ENCODE assay signal across 7 mouse cellular contexts in the genomic region with DNA sequence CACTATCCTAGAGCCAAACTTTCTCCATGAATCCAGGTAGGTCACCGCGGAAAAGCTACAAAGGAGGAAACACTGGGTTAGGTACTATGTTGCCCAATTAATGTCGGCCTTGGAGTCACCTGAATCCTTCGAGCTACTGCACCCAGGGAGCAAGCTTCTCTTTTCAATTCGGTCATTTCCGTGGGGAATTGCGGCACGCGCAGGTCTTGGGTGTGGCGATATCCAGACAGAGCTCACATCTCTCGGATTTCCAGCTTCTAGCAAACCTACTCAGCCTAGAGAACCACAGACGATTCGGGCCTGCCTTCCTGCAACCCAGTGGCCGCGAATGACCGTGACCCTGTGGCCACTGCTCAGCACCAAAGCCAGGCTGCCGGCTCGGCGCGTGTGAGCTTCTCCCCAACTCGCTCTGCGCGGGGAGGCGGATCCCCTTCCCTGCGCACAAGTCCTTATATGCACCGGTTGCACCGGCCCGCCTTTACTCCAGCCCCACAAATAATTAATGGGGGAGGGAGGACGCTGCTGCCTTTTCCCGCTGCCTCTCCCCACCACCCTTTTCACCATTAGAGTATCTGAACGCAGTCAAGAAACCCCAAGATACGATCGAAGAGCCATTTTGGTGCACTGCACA. TPM values are rescaled to one million over a fixed set of nuclear protein-coding genes. Genes with fewer than 3 reads are reported as not detected.
DNase-seq lines count a peak whose midpoint lies in the region; ATAC-seq and TF ChIP-seq lines count a peak whose summit lies in the region.

No protein-coding gene starts in this region.

- TF ChIP-seq CTCF in kidney, adult 2 months (conservative IDR thresholded peaks at IDR 0.05; ENCODE audit: insufficient read depth, insufficient read length, low read depth, low read length) = no peak

- peak overlapping the region; percentile 69 for H3K9ac ChIP-seq in limb, embryonic 13.5 days
- peak overlapping the region; percentile 95 for H3K9ac ChIP-seq in midbrain, embryonic 13.5 days (replicated peaks)

- DNase-seq in adrenal gland, postnatal 10 days = peak; percentile 74
- peak; percentile 71 for DNase-seq in embryo, embryonic 10.5 days (ENCODE audit: low spot score)
- peak; percentile 44 for DNase-seq in kidney, adult 2 months
- peak; percentile 24 to 68 for DNase-seq in spleen, postnatal 4 days (ENCODE audit: low spot score in 2 of 2)

- H3K9me3 ChIP-seq in limb, embryonic 13.5 days = no peaks in the 10 kb centered on the region
- no peaks in the 10 kb centered on the region for H3K9me3 ChIP-seq in midbrain, embryonic 13.5 days

- H3K27me3 ChIP-seq in kidney, adult 2 months (replicated peaks; ENCODE audit: control insufficient read depth, insufficient read depth, low read length) = no peaks in the 10 kb centered on the region
- H3K27me3 ChIP-seq in limb, embryonic 13.5 days = peaks cover 47% of the 10 kb centered on the region
- H3K27me3 ChIP-seq in midbrain, embryonic 13.5 days = peaks cover 4% of the 10 kb centered on the region; the same call in 1 of the 2 replicates

- no peak for TF ChIP-seq POLR2A in kidney, adult 2 months (IDR thresholded peaks at IDR 0.05; ENCODE audit: low read depth, low read length)

- H3K4me2 ChIP-seq in limb, embryonic 13.5 days (replicated peaks) = peak overlapping the region; percentile 98
- peak overlapping the region; percentile 86 for H3K4me2 ChIP-seq in midbrain, embryonic 13.5 days (replicated peaks)

- 3% methylated on average over 33 of the region's 33 CpGs for WGBS in kidney, adult 2 months
- under 1% methylated on average over 33 of the region's 33 CpGs for whole genome bisulfite sequencing in limb, embryonic 13.5 days
- under 1% methylated on average over 33 of the region's 33 CpGs for WGBS in midbrain, embryonic 13.5 days

- H3K27ac ChIP-seq in kidney, adult 2 months (ENCODE audit: insufficient read depth, low read depth, low read length) = no peak overlapping the region
- no peak overlapping the region for H3K27ac ChIP-seq in limb, embryonic 13.5 days
- peak overlapping the region; percentile 96 for H3K27ac ChIP-seq in midbrain, embryonic 13.5 days

- no peaks in the 10 kb centered on the region for H3K4me1 ChIP-seq in kidney, adult 2 months (ENCODE audit: control insufficient read depth, insufficient read depth, low read length)
- H3K4me1 ChIP-seq in limb, embryonic 13.5 days = peaks cover 15% of the 10 kb centered on the region
- peaks cover 30% of the 10 kb centered on the region for H3K4me1 ChIP-seq in midbrain, embryonic 13.5 days (replicated peaks)

- H3K4me3 ChIP-seq in kidney, adult 2 months (ENCODE audit: insufficient read depth, low read depth, low read length) = peak overlapping the region; percentile 83
- H3K4me3 ChIP-seq in limb, embryonic 13.5 days = peak overlapping the region; percentile 65
- H3K4me3 ChIP-seq in midbrain, embryonic 13.5 days (replicated peaks) = peak overlapping the region; percentile 85

- no peaks in the 10 kb centered on the region for H3K36me3 ChIP-seq in kidney, adult 2 months (ENCODE audit: control insufficient read depth, insufficient read depth, low read length)
- no peaks in the 10 kb centered on the region for H3K36me3 ChIP-seq in limb, embryonic 13.5 days
- H3K36me3 ChIP-seq in midbrain, embryonic 13.5 days = no peaks in the 10 kb centered on the region

- ATAC-seq in granulocyte monocyte progenitor cell, adult 5-6 weeks (replicated peaks; ENCODE audit: poor library complexity, severe bottlenecking) = peak; percentile 65
- peak; percentile 53; the same call in 1 of the 2 replicates for ATAC-seq in limb, embryonic 13.5 days (ENCODE audit: low FRiP score, low read depth)
- ATAC-seq in midbrain, embryonic 13.5 days = peak; percentile 72

RNA-seq across cellular contexts. Expression of gene Tnik, which starts 0.5 kb away (rescaled TPM):
- 10 to 100 TPM; 14.5 to 26.2 TPM for total RNA-seq in adrenal gland, postnatal 10 days (2021)
- total RNA-seq in granulocyte monocyte progenitor cell, adult 5-6 weeks (2014; fragmentation: Nextera tagmentation) = 3.4 and 3.5 TPM in 2 replicates
- total RNA-seq in granulocyte monocyte progenitor cell, adult 5-6 weeks (2017) = 4.4 and 6.5 TPM in 2 replicates
- polyA plus RNA-seq in kidney, adult 2 months (2012; rRNA removed) = 0.45 and 0.83 TPM in 2 replicates
- polyA plus RNA-seq in limb, embryonic 13.5 days (2015; fragmentation: Nextera tagmentation; extraction: Ambion mirVana) = 9.2 and 9.5 TPM in 2 replicates
- 70.2 and 71.2 TPM in 2 replicates for polyA plus RNA-seq in midbrain, embryonic 13.5 days (2015; fragmentation: Nextera tagmentation; extraction: Ambion mirVana)
